Mouse (Mus musculus) spleen, postnatal 14 days (tissue): ENCODE measurements around the gene Tmco4.

ENCODE experiments used
- DNase-seq, 2 experiments: peaks; one replicate each; pipeline ENCODE4 v3.0.0; 2021 to 2022; ENCODE audit warnings: low spot score in 2 of 2

Gene Tmco4

GRCm38 (mm10) chr4:139019413-139019812, 46.7 kb downstream of the Tmco4 start:
- no peak for DNase-seq

- DNase-seq = no peak
Measured at GRCm38 (mm10) chr4:139020385-139020784, 47.7 kb downstream of the Tmco4 start.

- DNase-seq = no peak
Measured at GRCm38 (mm10) chr4:139024379-139024778, 51.7 kb downstream of the Tmco4 start.

GRCm38 (mm10) chr4:139030675-139031074, 58.0 kb downstream of the Tmco4 start:
- no peak for DNase-seq

- DNase-seq = no peak
Measured at GRCm38 (mm10) chr4:139032521-139032920, 59.8 kb downstream of the Tmco4 start.

GRCm38 (mm10) chr4:139033263-139034009, 60.7 kb downstream of the Tmco4 start:
- DNase-seq = no peak

GRCm38 (mm10) chr4:139034010-139034367, 61.3 kb downstream of the Tmco4 start:
- DNase-seq = no peak

GRCm38 (mm10) chr4:139034540-139034939, 61.9 kb downstream of the Tmco4 start:
- no peak for DNase-seq

GRCm38 (mm10) chr4:139034942-139035341, 62.3 kb downstream of the Tmco4 start:
- no peak for DNase-seq

- no peak for DNase-seq
Measured at GRCm38 (mm10) chr4:139035799-139036198, 63.1 kb downstream of the Tmco4 start.

GRCm38 (mm10) chr4:139037795-139038607, 65.3 kb downstream of the Tmco4 start:
- DNase-seq = no peak

- no peak for DNase-seq
Measured at GRCm38 (mm10) chr4:139040084-139040839, 67.6 kb downstream of the Tmco4 start.

- DNase-seq = no peak
Measured at GRCm38 (mm10) chr4:139042611-139043010, 69.9 kb downstream of the Tmco4 start.

GRCm38 (mm10) chr4:139043600-139043999, 70.9 kb downstream of the Tmco4 start:
- DNase-seq = no peak

GRCm38 (mm10) chr4:139044566-139044965, 71.9 kb downstream of the Tmco4 start:
- DNase-seq = no peak

- no peak for DNase-seq
Measured at GRCm38 (mm10) chr4:139046354-139046753, 73.7 kb downstream of the Tmco4 start.

- no peak for DNase-seq
Measured at GRCm38 (mm10) chr4:139048518-139048917, 75.8 kb downstream of the Tmco4 start.

GRCm38 (mm10) chr4:139052796-139053195, 80.1 kb downstream of the Tmco4 start:
- DNase-seq = no peak

- DNase-seq = no peak
Measured at GRCm38 (mm10) chr4:139053391-139053790, 80.7 kb downstream of the Tmco4 start.

GRCm38 (mm10) chr4:139054300-139054923, 81.7 kb downstream of the Tmco4 start:
- no peak for DNase-seq

GRCm38 (mm10) chr4:139055336-139055735, 82.6 kb downstream of the Tmco4 start:
- no peak for DNase-seq

GRCm38 (mm10) chr4:139055744-139056143, 83.1 kb downstream of the Tmco4 start:
- DNase-seq = no peak
